Mouse (Mus musculus) MEL (cell line): ENCODE measurements around the gene Sat2. TPM values are rescaled to one million over a fixed set of nuclear protein-coding genes. Genes with fewer than 3 reads are reported as not detected.
A peak's percentile ranks its signal among the peaks of the same experiment; 100 is the strongest.

Source experiments
- DNase-seq: peaks from one replicate; pipeline ENCODE4 v3.0.0; 2011; ENCODE audit warnings: low read depth, low spot score
- H3K27ac ChIP-seq: 2 replicates; pipeline ENCODE4 v1.5.1; 2012; ENCODE audit warnings: low read depth, mild to moderate bottlenecking, control low read depth, low read length, moderate library complexity; ENCODE audit not compliant: control insufficient read depth
- H3K27me3 ChIP-seq, 2 experiments: fragments of 150-350 bp in 1 of 2; sonication (generic) in 1 of 2; 2 replicates each; pipeline ENCODE4 v1.6.1; 2012; ENCODE audit warnings: low read length in 2 of 2, mild to moderate bottlenecking in 2 of 2, improper control_type of control experiment in 1 of 2, moderate library complexity in 1 of 2; ENCODE audit not compliant: insufficient read depth in 2 of 2, control insufficient read depth in 1 of 2
- H3K36me3 ChIP-seq, 2 experiments: 2 replicates each; pipeline ENCODE4 v1.6.1; 2012 to 2014; ENCODE audit warnings: low read length in 2 of 2, improper control_type of control experiment in 1 of 2, inconsistent platforms in 1 of 2, mild to moderate bottlenecking in 1 of 2; ENCODE audit not compliant: insufficient read depth in 2 of 2, control insufficient read depth in 1 of 2
- H3K4me1 ChIP-seq, 2 experiments: fragments of 150-350 bp in 1 of 2; sonication (generic) in 1 of 2; 2 replicates each; pipeline ENCODE4 v1.6.1; 2012; ENCODE audit warnings: low read length in 2 of 2, improper control_type of control experiment in 1 of 2, mild to moderate bottlenecking in 1 of 2; ENCODE audit not compliant: insufficient read depth in 2 of 2, control insufficient read depth in 1 of 2
- H3K4me3 ChIP-seq, 2 experiments: fragments of 150-350 bp in 1 of 2; sonication (generic) in 1 of 2; 2 replicates each; pipeline ENCODE4 v1.5.1; 2012; ENCODE audit warnings: low read depth in 2 of 2, low read length in 2 of 2, mild to moderate bottlenecking in 2 of 2, moderate library complexity in 2 of 2, control low read depth in 1 of 2, improper control_type of control experiment in 1 of 2; ENCODE audit not compliant: control insufficient read depth in 1 of 2, insufficient read depth in 1 of 2
- H3K79me2 ChIP-seq: 2 replicates; pipeline ENCODE4 v1.6.1; 2012; ENCODE audit warnings: mild to moderate bottlenecking, low read length, moderate library complexity; ENCODE audit not compliant: control insufficient read depth, poor library complexity, insufficient read depth
- H3K9ac ChIP-seq: 2 replicates; pipeline ENCODE4 v1.6.1; 2012; ENCODE audit warnings: low read depth, mild to moderate bottlenecking, control low read depth, low read length, moderate library complexity; ENCODE audit not compliant: control insufficient read depth, poor library complexity, severe bottlenecking
- H3K9me3 ChIP-seq: fragments of 150-350 bp; sonication (generic); replicated peaks from 2 replicates; pipeline ENCODE4 v1.6.1; 2012; ENCODE audit warnings: mild to moderate bottlenecking, low read length, improper control_type of control experiment, moderate library complexity; ENCODE audit not compliant: insufficient read depth
- CTCF ChIP-seq, 3 experiments: IDR thresholded peaks in 2 of 3; conservative IDR thresholded peaks in 1 of 3; 2 replicates each; pipeline ENCODE4 v1.5.1; 2011 to 2012; ENCODE audit warnings: low read length in 3 of 3, low read depth in 2 of 3, mild to moderate bottlenecking in 2 of 3, improper control_type of control experiment in 1 of 3, inconsistent platforms in 1 of 3, mixed read lengths in 1 of 3, moderate library complexity in 1 of 3; ENCODE audit not compliant: control insufficient read depth in 1 of 3, insufficient read depth in 1 of 3, poor library complexity in 1 of 3, severe bottlenecking in 1 of 3
- E2F4 ChIP-seq: IDR thresholded peaks from 2 replicates; pipeline ENCODE4 v1.6.1; 2011; ENCODE audit warnings: low read depth, low read length, improper control_type of control experiment, borderline replicate concordance
- EP300 ChIP-seq, 2 experiments: IDR thresholded peaks; 2 replicates each; pipeline ENCODE4 v1.6.1; 2011; ENCODE audit warnings: improper control_type of control experiment in 2 of 2, low read length in 2 of 2, low read depth in 1 of 2, mild to moderate bottlenecking in 1 of 2
- ETS1 ChIP-seq: IDR thresholded peaks from 2 replicates; pipeline ENCODE4 v1.6.1; 2012; ENCODE audit warnings: low read depth, mild to moderate bottlenecking, inconsistent platforms, low read length, improper control_type of control experiment, moderate library complexity
- GATA1 ChIP-seq: IDR thresholded peaks from 2 replicates; pipeline ENCODE4 v1.6.1; 2011; ENCODE audit warnings: low read depth, low read length, improper control_type of control experiment
- HCFC1 ChIP-seq: IDR thresholded peaks from 2 replicates; pipeline ENCODE4 v1.6.1; 2012; ENCODE audit warnings: low read depth, mild to moderate bottlenecking, inconsistent platforms, low read length, improper control_type of control experiment, moderate library complexity
- JUND ChIP-seq: IDR thresholded peaks from 2 replicates; pipeline ENCODE4 v1.6.1; 2011; ENCODE audit warnings: low read depth, mild to moderate bottlenecking, improper control_type of control experiment, low read length
- MAX ChIP-seq: IDR thresholded peaks from 2 replicates; pipeline ENCODE4 v1.6.1; 2011; ENCODE audit warnings: low read length, improper control_type of control experiment
- MXI1 ChIP-seq: IDR thresholded peaks from 2 replicates; pipeline ENCODE4 v1.6.1; 2011; ENCODE audit warnings: mild to moderate bottlenecking, low read depth, low read length, improper control_type of control experiment
- MYC ChIP-seq: IDR thresholded peaks from 2 replicates; pipeline ENCODE4 v1.6.1; 2011; ENCODE audit warnings: low read depth, mild to moderate bottlenecking, low read length, improper control_type of control experiment, moderate library complexity
- NRF1 ChIP-seq: IDR thresholded peaks from 2 replicates; pipeline ENCODE4 v1.6.1; 2014; ENCODE audit warnings: low read depth, mild to moderate bottlenecking, inconsistent platforms, low read length, improper control_type of control experiment, moderate library complexity; ENCODE audit not compliant: poor library complexity, insufficient read depth, severe bottlenecking
- SIN3A ChIP-seq: IDR thresholded peaks from 2 replicates; pipeline ENCODE4 v1.6.1; 2012; ENCODE audit warnings: low read length, improper control_type of control experiment, inconsistent platforms
- SMC3 ChIP-seq: IDR thresholded peaks from 2 replicates; pipeline ENCODE4 v1.6.1; 2011; ENCODE audit warnings: low read depth, low read length, improper control_type of control experiment
- TBP ChIP-seq: IDR thresholded peaks from 2 replicates; pipeline ENCODE4 v1.8.0; 2011; ENCODE audit warnings: low read depth, low read length, improper control_type of control experiment
- TCF12 ChIP-seq: IDR thresholded peaks from 2 replicates; pipeline ENCODE4 v1.6.1; 2014; ENCODE audit warnings: low read depth, mild to moderate bottlenecking, inconsistent platforms, low read length, improper control_type of control experiment, moderate library complexity
- UBTF ChIP-seq: IDR thresholded peaks from 2 replicates; pipeline ENCODE4 v1.6.1; 2012; ENCODE audit warnings: low read depth, mild to moderate bottlenecking, inconsistent platforms, low read length, improper control_type of control experiment, moderate library complexity, borderline replicate concordance; ENCODE audit not compliant: insufficient read depth
- ZKSCAN1 ChIP-seq: IDR thresholded peaks from 2 replicates; pipeline ENCODE4 v1.6.1; 2012; ENCODE audit warnings: low read depth, mild to moderate bottlenecking, inconsistent platforms, low read length, improper control_type of control experiment, moderate library complexity
- ZNF384 ChIP-seq: IDR thresholded peaks from 2 replicates; pipeline ENCODE4 v1.6.1; 2012; ENCODE audit warnings: low read depth, mild to moderate bottlenecking, inconsistent platforms, low read length, improper control_type of control experiment
- polyA plus RNA-seq, 2 experiments: library from polyadenylated mRNA; stranded (reverse) in 1 of 2; unstranded in 1 of 2; fragments of >175 nt in 1 of 2; fragments of >200 nt in 1 of 2; gene quantifications; 2 replicates each; pipeline versions ENCODE4 v1.2.1 to v1.2.4; 2012; ENCODE audit warnings: low replicate concordance in 2 of 2, low read depth in 1 of 2; ENCODE audit not compliant: insufficient read length in 2 of 2, insufficient read depth in 1 of 2, missing spikeins in 1 of 2
- total RNA-seq: library from RNA; depleted of rRNA; stranded (reverse); fragments of 300-350 nt; gene quantifications from 2 replicates; pipeline ENCODE4 v1.2.3, GENCODE M21; 2012

Gene Sat2
- total and polyA plus RNA-seq, 3 experiments = not detected

GRCm38 (mm10) chr11:69620394-69621081 lies 1.3 kb upstream of the Sat2 start:
- H3K9ac ChIP-seq = 0 out of 2 replicates have a peak overlapping the region, but pooled peaks have one; percentile 25
- DNase-seq = peak; percentile 87
- TF ChIP-seq MXI1 (peak; percentile 68), CTCF (IDR thresholded peaks at IDR 0.05 in 2 of 3, conservative IDR thresholded peaks at IDR 0.05 in 1 of 3; ENCODE audit: control insufficient read depth in 1 of 3, insufficient read depth in 1 of 3, low read depth in 2 of 3, low read length in 3 of 3, poor library complexity in 1 of 3, severe bottlenecking in 1 of 3) (no peak), UBTF (no peak), SMC3 (0 out of 2 replicates have a peak, but pooled peaks have one; percentile 17), NRF1 (no peak), E2F4 (no peak), GATA1 (peak; percentile 83), MYC (no peak), ETS1 (peak; percentile 30; the same call in 1 of the 2 replicates), TCF12 (0 out of 2 replicates have a peak, but pooled peaks have one; percentile 19), SIN3A (peak; percentile 81), JUND (no peak), EP300 (IDR thresholded peaks at IDR 0.05; ENCODE audit: low read depth in 1 of 2, low read length in 2 of 2) (peak in 1 of 2 experiments; percentile 43; a peak in 2 of 4 replicates), TBP (peak; percentile 56; the same call in 1 of the 2 replicates), HCFC1 (no peak), MAX (0 out of 2 replicates have a peak, but pooled peaks have one; percentile 25)
- TF ChIP-seq, all 39 proteins: peak for 9
- Histone ChIP-seq H3K79me2 (no peaks in the 10 kb centered on the region), H3K27ac (peak overlapping the region; percentile 26), H3K4me3 (peak overlapping the region in 1 of 2 experiments; percentile 20; a peak in 1 of 4 replicates), H3K27me3 (0 out of 4 replicates have a peak, but pooled peaks cover 1 to 3% of the 10 kb centered on the region in 2 experiments), H3K36me3 (peaks cover 0 to 10% of the 10 kb centered on the region in 2 experiments; a peak in 2 of 4 replicates), H3K4me1 (peaks cover 6 to 12% of the 10 kb centered on the region in 2 experiments), H3K9me3 (no peaks in the 10 kb centered on the region)

GRCm38 (mm10) chr11:69622406-69622805 lies 582 bp downstream of the Sat2 start:
- Histone ChIP-seq H3K9ac (no peak overlapping the region), H3K27me3 (no peaks in the 10 kb centered on the region), H3K27ac (no peak overlapping the region), H3K4me1 (peaks cover 6 to 12% of the 10 kb centered on the region in 2 experiments), H3K9me3 (no peaks in the 10 kb centered on the region), H3K36me3 (peaks cover 0 to 10% of the 10 kb centered on the region in 2 experiments; a peak in 2 of 4 replicates), H3K4me3 (no peak overlapping the region), H3K79me2 (no peaks in the 10 kb centered on the region)
- no peak for DNase-seq
- TF ChIP-seq EP300 (IDR thresholded peaks at IDR 0.05; ENCODE audit: low read depth in 1 of 2, low read length in 2 of 2) (no peak), ZNF384 (no peak), ZKSCAN1 (no peak)
